Mouse (Mus musculus) MEL (cell line): ENCODE data around the gene Ankrd22. TPM values are rescaled to one million over a fixed set of nuclear protein-coding genes. Genes with fewer than 3 reads are reported as not detected.

Experiments
- DNase-seq: peaks from one replicate; pipeline ENCODE4 v3.0.0; 2011; ENCODE audit warnings: low read depth, low spot score
- H3K27ac ChIP-seq: 2 replicates; pipeline ENCODE4 v1.5.1; 2012; ENCODE audit warnings: low read depth, mild to moderate bottlenecking, control low read depth, low read length, moderate library complexity; ENCODE audit not compliant: control insufficient read depth
- H3K27me3 ChIP-seq, 2 experiments: fragments of 150-350 bp in 1 of 2; sonication (generic) in 1 of 2; 2 replicates each; pipeline ENCODE4 v1.6.1; 2012; ENCODE audit warnings: low read length in 2 of 2, mild to moderate bottlenecking in 2 of 2, improper control_type of control experiment in 1 of 2, moderate library complexity in 1 of 2; ENCODE audit not compliant: insufficient read depth in 2 of 2, control insufficient read depth in 1 of 2
- H3K36me3 ChIP-seq, 2 experiments: 2 replicates each; pipeline ENCODE4 v1.6.1; 2012 to 2014; ENCODE audit warnings: low read length in 2 of 2, improper control_type of control experiment in 1 of 2, inconsistent platforms in 1 of 2, mild to moderate bottlenecking in 1 of 2; ENCODE audit not compliant: insufficient read depth in 2 of 2, control insufficient read depth in 1 of 2
- H3K4me1 ChIP-seq, 2 experiments: fragments of 150-350 bp in 1 of 2; sonication (generic) in 1 of 2; 2 replicates each; pipeline ENCODE4 v1.6.1; 2012; ENCODE audit warnings: low read length in 2 of 2, improper control_type of control experiment in 1 of 2, mild to moderate bottlenecking in 1 of 2; ENCODE audit not compliant: insufficient read depth in 2 of 2, control insufficient read depth in 1 of 2
- H3K4me3 ChIP-seq, 2 experiments: fragments of 150-350 bp in 1 of 2; sonication (generic) in 1 of 2; 2 replicates each; pipeline ENCODE4 v1.5.1; 2012; ENCODE audit warnings: low read depth in 2 of 2, low read length in 2 of 2, mild to moderate bottlenecking in 2 of 2, moderate library complexity in 2 of 2, control low read depth in 1 of 2, improper control_type of control experiment in 1 of 2; ENCODE audit not compliant: control insufficient read depth in 1 of 2, insufficient read depth in 1 of 2
- H3K79me2 ChIP-seq: 2 replicates; pipeline ENCODE4 v1.6.1; 2012; ENCODE audit warnings: mild to moderate bottlenecking, low read length, moderate library complexity; ENCODE audit not compliant: control insufficient read depth, poor library complexity, insufficient read depth
- H3K9ac ChIP-seq: 2 replicates; pipeline ENCODE4 v1.6.1; 2012; ENCODE audit warnings: low read depth, mild to moderate bottlenecking, control low read depth, low read length, moderate library complexity; ENCODE audit not compliant: control insufficient read depth, poor library complexity, severe bottlenecking
- H3K9me3 ChIP-seq: fragments of 150-350 bp; sonication (generic); replicated peaks from 2 replicates; pipeline ENCODE4 v1.6.1; 2012; ENCODE audit warnings: mild to moderate bottlenecking, low read length, improper control_type of control experiment, moderate library complexity; ENCODE audit not compliant: insufficient read depth
- BHLHE40 ChIP-seq: IDR thresholded peaks from 2 replicates; pipeline ENCODE4 v1.6.1; 2012; ENCODE audit warnings: low read depth, mild to moderate bottlenecking, inconsistent platforms, low read length, improper control_type of control experiment, borderline replicate concordance
- ELF1 ChIP-seq: IDR thresholded peaks from 2 replicates; pipeline ENCODE4 v1.6.1; 2014; ENCODE audit warnings: low read depth, mild to moderate bottlenecking, inconsistent platforms, low read length, improper control_type of control experiment, moderate library complexity
- ETS1 ChIP-seq: IDR thresholded peaks from 2 replicates; pipeline ENCODE4 v1.6.1; 2012; ENCODE audit warnings: low read depth, mild to moderate bottlenecking, inconsistent platforms, low read length, improper control_type of control experiment, moderate library complexity
- GABPA ChIP-seq: IDR thresholded peaks from 2 replicates; pipeline ENCODE4 v1.6.1; 2012; ENCODE audit warnings: low read depth, mild to moderate bottlenecking, inconsistent platforms, low read length, improper control_type of control experiment, moderate library complexity
- HCFC1 ChIP-seq: IDR thresholded peaks from 2 replicates; pipeline ENCODE4 v1.6.1; 2012; ENCODE audit warnings: low read depth, mild to moderate bottlenecking, inconsistent platforms, low read length, improper control_type of control experiment, moderate library complexity
- KAT2A ChIP-seq: conservative IDR thresholded peaks from 2 replicates; pipeline ENCODE4 v1.6.1; 2012; ENCODE audit warnings: low read depth, low read length, improper control_type of control experiment, inconsistent platforms
- MAX ChIP-seq: IDR thresholded peaks from 2 replicates; pipeline ENCODE4 v1.6.1; 2011; ENCODE audit warnings: low read length, improper control_type of control experiment
- MAZ ChIP-seq: IDR thresholded peaks from 2 replicates; pipeline ENCODE4 v1.6.1; 2012; ENCODE audit warnings: low read depth, mild to moderate bottlenecking, inconsistent platforms, low read length, improper control_type of control experiment
- MXI1 ChIP-seq: IDR thresholded peaks from 2 replicates; pipeline ENCODE4 v1.6.1; 2011; ENCODE audit warnings: mild to moderate bottlenecking, low read depth, low read length, improper control_type of control experiment
- MYB ChIP-seq: IDR thresholded peaks from 2 replicates; pipeline ENCODE4 v1.6.1; 2011; ENCODE audit warnings: mild to moderate bottlenecking, low read depth, low read length, improper control_type of control experiment
- NRF1 ChIP-seq: IDR thresholded peaks from 2 replicates; pipeline ENCODE4 v1.6.1; 2014; ENCODE audit warnings: low read depth, mild to moderate bottlenecking, inconsistent platforms, low read length, improper control_type of control experiment, moderate library complexity; ENCODE audit not compliant: poor library complexity, insufficient read depth, severe bottlenecking
- POLR2AphosphoS5 ChIP-seq: IDR thresholded peaks from 2 replicates; pipeline ENCODE4 v1.6.1; 2012; ENCODE audit warnings: low read depth, borderline replicate concordance, mild to moderate bottlenecking, inconsistent platforms, low read length, moderate library complexity, mixed read lengths
- RCOR1 ChIP-seq: IDR thresholded peaks from 2 replicates; pipeline ENCODE4 v1.6.1; 2012; ENCODE audit warnings: low read depth, mild to moderate bottlenecking, inconsistent platforms, low read length, improper control_type of control experiment
- SIN3A ChIP-seq: IDR thresholded peaks from 2 replicates; pipeline ENCODE4 v1.6.1; 2012; ENCODE audit warnings: low read length, improper control_type of control experiment, inconsistent platforms
- SMC3 ChIP-seq: IDR thresholded peaks from 2 replicates; pipeline ENCODE4 v1.6.1; 2011; ENCODE audit warnings: low read depth, low read length, improper control_type of control experiment
- TBP ChIP-seq: IDR thresholded peaks from 2 replicates; pipeline ENCODE4 v1.8.0; 2011; ENCODE audit warnings: low read depth, low read length, improper control_type of control experiment
- USF1 ChIP-seq: IDR thresholded peaks from 2 replicates; pipeline ENCODE4 v1.6.1; 2014; ENCODE audit warnings: low read depth, mild to moderate bottlenecking, inconsistent platforms, low read length, improper control_type of control experiment, moderate library complexity
- ZMIZ1 ChIP-seq: IDR thresholded peaks from 2 replicates; pipeline ENCODE4 v1.6.1; 2012; ENCODE audit warnings: low read depth, mild to moderate bottlenecking, inconsistent platforms, low read length, improper control_type of control experiment, moderate library complexity
- polyA plus RNA-seq, 2 experiments: library from polyadenylated mRNA; stranded (reverse) in 1 of 2; unstranded in 1 of 2; fragments of >175 nt in 1 of 2; fragments of >200 nt in 1 of 2; gene quantifications; 2 replicates each; pipeline versions ENCODE4 v1.2.1 to v1.2.4; 2012; ENCODE audit warnings: low replicate concordance in 2 of 2, low read depth in 1 of 2; ENCODE audit not compliant: insufficient read length in 2 of 2, insufficient read depth in 1 of 2, missing spikeins in 1 of 2
- total RNA-seq: library from RNA; depleted of rRNA; stranded (reverse); fragments of 300-350 nt; gene quantifications from 2 replicates; pipeline ENCODE4 v1.2.3, GENCODE M21; 2012

Gene Ankrd22
- total and polyA plus RNA-seq, 3 experiments: not detected

DNA sequence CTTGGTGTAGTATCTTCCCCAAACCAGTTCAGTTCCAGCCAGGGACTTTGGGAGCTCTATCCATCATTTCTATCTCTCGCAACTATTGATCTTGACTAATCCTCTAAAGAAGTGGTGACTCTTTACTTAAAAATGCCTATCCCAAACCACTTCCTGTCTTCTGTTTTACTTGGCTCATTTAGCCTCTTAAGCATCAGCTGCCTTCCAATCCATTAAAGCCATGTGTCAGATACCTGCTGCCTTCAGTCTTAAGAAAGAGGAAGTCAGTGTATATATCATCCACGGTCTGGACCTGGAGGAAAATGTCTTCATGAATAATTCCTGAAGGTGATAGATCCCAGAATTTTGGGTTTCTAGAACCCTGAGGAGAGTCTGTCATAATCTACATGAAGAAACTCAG lies 14.5 kb upstream of the Ankrd22 start:
- no peak overlapping the region for H3K9ac ChIP-seq
- no peaks in the 10 kb centered on the region for H3K36me3 ChIP-seq
- H3K27ac ChIP-seq: no peak overlapping the region
- H3K4me3 ChIP-seq: no peak overlapping the region
- DNase-seq: peak; percentile 9
- no peaks in the 10 kb centered on the region for H3K4me1 ChIP-seq
- H3K27me3 ChIP-seq: no peaks in the 10 kb centered on the region; a peak in 2 of 4 replicates
- H3K9me3 ChIP-seq: no peaks in the 10 kb centered on the region
- H3K79me2 ChIP-seq: no peaks in the 10 kb centered on the region
- no peak for TF ChIP-seq SIN3A
- no peak for TF ChIP-seq MXI1
- no peak for TF ChIP-seq GABPA
- no peak for TF ChIP-seq ZMIZ1

DNA sequence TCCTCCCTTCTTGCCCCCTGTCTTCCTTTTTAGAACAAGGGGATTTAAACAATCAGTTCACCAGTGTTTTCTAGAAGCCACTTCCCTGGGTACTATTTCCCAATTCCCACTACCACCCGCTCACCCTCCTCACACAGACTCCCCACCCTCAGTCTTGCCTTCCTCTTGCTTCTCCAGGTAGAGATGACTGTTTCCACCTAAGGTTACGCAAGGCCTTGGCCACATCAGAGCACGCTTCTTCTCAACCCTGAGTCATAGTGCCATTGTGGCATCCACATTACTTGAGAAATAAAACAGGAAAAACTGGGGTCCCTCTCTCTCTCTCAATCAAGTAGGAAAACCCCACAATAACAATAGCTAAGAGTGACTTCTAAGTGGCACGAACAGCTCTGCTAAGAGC lies 13.3 kb upstream of the Ankrd22 start:
- H3K36me3 ChIP-seq: no peaks in the 10 kb centered on the region
- H3K9ac ChIP-seq: no peak overlapping the region
- no peaks in the 10 kb centered on the region for H3K79me2 ChIP-seq
- no peak overlapping the region for H3K4me3 ChIP-seq
- no peak for DNase-seq
- no peaks in the 10 kb centered on the region for H3K4me1 ChIP-seq
- no peak overlapping the region for H3K27ac ChIP-seq
- TF ChIP-seq NRF1: no peak
- no peaks in the 10 kb centered on the region for H3K9me3 ChIP-seq
- H3K27me3 ChIP-seq: no peaks in the 10 kb centered on the region; a peak in 2 of 4 replicates

DNA sequence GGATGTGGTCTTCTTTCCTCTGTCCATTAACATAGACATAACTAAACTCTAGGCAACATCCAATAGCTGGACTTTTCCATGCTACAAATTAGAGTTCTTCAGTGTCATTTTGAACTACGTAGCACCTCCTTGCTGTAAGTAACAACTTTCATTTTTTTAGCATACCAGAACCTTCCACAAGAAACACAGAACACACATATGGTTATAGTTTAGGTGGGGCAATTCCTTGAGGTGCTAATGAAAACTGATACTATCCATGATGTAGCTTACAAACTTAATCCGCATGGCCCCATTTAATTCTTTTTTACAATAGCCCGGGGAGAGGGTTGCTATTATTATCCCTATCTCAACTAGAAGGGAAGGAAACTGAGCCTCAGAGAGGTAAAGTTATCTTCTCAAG lies 8.2 kb upstream of the Ankrd22 start:
- DNase-seq: no peak
- Histone ChIP-seq H3K4me3 (no peak overlapping the region), H3K9me3 (no peaks in the 10 kb centered on the region), H3K27me3 (no peaks in the 10 kb centered on the region; a peak in 2 of 4 replicates), H3K9ac (no peak overlapping the region), H3K4me1 (no peaks in the 10 kb centered on the region), H3K36me3 (no peaks in the 10 kb centered on the region), H3K27ac (no peak overlapping the region), H3K79me2 (no peaks in the 10 kb centered on the region)
- TF ChIP-seq BHLHE40: no peak
- TF ChIP-seq HCFC1: no peak
- no peak for TF ChIP-seq TBP
- no peak for TF ChIP-seq ETS1
- no peak for TF ChIP-seq MXI1
- TF ChIP-seq POLR2AphosphoS5: no peak
- TF ChIP-seq RCOR1: no peak
- TF ChIP-seq SIN3A: no peak
- no peak for TF ChIP-seq SMC3
- no peak for TF ChIP-seq KAT2A
- no peak for TF ChIP-seq MAZ
- TF ChIP-seq USF1: no peak
- no peak for TF ChIP-seq MYB
- TF ChIP-seq ELF1: no peak
- TF ChIP-seq MAX: no peak
